Mouse (Mus musculus) limb, embryonic 11.5 days (tissue): ENCODE measurements at regions not wholly inside any gene's neighbourhood (a gene's known extent, or its start where the extent isn't known, plus 50 kb on each side); places are given as distances from the start of the nearest gene placed in this dataset.
"Not testable (repeated sequence)": the region's sequence is repeated elsewhere in the genome, so short reads cannot be mapped to it uniquely, and the experiment has no call there.

ENCODE experiments used
- ATAC-seq: fragments of 200-750 bp; cut with Nextera tagmentation; 2 replicates; pipeline ENCODE4 v1.8.0; 2017; ENCODE audit warnings: low read depth; ENCODE audit not compliant: insufficient number of reproducible peaks, low FRiP score, low TSS enrichment
- DNase-seq: peaks from one replicate; pipeline ENCODE4 v3.0.0-alpha.2; 2015; ENCODE audit warnings: low spot score
- H3K27ac ChIP-seq: fragments of 300-500 bp; sonication (generic); replicated peaks from 2 replicates; pipeline ENCODE4 v1.5.1; 2014; ENCODE audit warnings: low read depth, mild to moderate bottlenecking, low read length
- H3K27me3 ChIP-seq: fragments of 300-500 bp; sonication (generic); 2 replicates; pipeline ENCODE4 v1.6.1; 2014; ENCODE audit warnings: mild to moderate bottlenecking, low read length, mixed read lengths; ENCODE audit not compliant: control insufficient read depth, insufficient read depth
- H3K36me3 ChIP-seq: fragments of 300-500 bp; sonication (generic); 2 replicates; pipeline ENCODE4 v1.6.1; 2014; ENCODE audit warnings: mild to moderate bottlenecking, low read length, moderate library complexity, mixed read lengths; ENCODE audit not compliant: control insufficient read depth, insufficient read depth
- H3K4me1 ChIP-seq: fragments of 300-500 bp; sonication (generic); 2 replicates; pipeline ENCODE4 v1.6.1; 2014; ENCODE audit warnings: low read length, mixed read lengths; ENCODE audit not compliant: control insufficient read depth, insufficient read depth
- H3K4me2 ChIP-seq: fragments of 300-500 bp; sonication (generic); 2 replicates; pipeline ENCODE4 v1.6.1; 2014; ENCODE audit warnings: low read depth, mild to moderate bottlenecking, moderate library complexity; ENCODE audit not compliant: severe bottlenecking
- H3K4me3 ChIP-seq: fragments of 300-500 bp; sonication (generic); 2 replicates; pipeline ENCODE4 v1.5.1; 2014; ENCODE audit warnings: low read depth, low read length
- H3K9ac ChIP-seq: fragments of 300-500 bp; sonication (generic); 2 replicates; pipeline ENCODE4 v1.6.1; 2014; ENCODE audit warnings: mild to moderate bottlenecking, low read length
- H3K9me3 ChIP-seq: fragments of 300-500 bp; sonication (generic); 2 replicates; pipeline ENCODE4 v1.6.1; 2016; ENCODE audit warnings: low read length; ENCODE audit not compliant: control insufficient read depth
- WGBS: fragments of 180-500 bp; shearing (Covaris S2); extraction: QIAGEN DNeasy Blood & Tissue Kit; methylation state at CpG from one replicate; pipeline ENCODE4 v1.1.7; 2014; 5-methylcytosine and 5-hydroxymethylcytosine counted together

- H3K9me3 ChIP-seq, result no peaks in the 10 kb centered on the region
- H3K27me3 ChIP-seq, result no peaks in the 10 kb centered on the region
- H3K4me1 ChIP-seq, result peaks cover 4% of the 10 kb centered on the region; the same call in 1 of the 2 replicates
- no peak overlapping the region for H3K4me2 ChIP-seq
- ATAC-seq, result no peak
- DNase-seq, result no peak
- no peaks in the 10 kb centered on the region for H3K36me3 ChIP-seq
- no peak overlapping the region for H3K9ac ChIP-seq
- no peak overlapping the region for H3K4me3 ChIP-seq
- H3K27ac ChIP-seq, result no peak overlapping the region
- 90% methylated on average over 5 of the region's 5 CpGs for WGBS
These were observed 51.4 kb upstream of the Dlx2 start for GRCm38 (mm10) chr2:71597956-71598355.

- Histone ChIP-seq H3K4me3 (no peak overlapping the region), H3K4me1 (peaks cover 4% of the 10 kb centered on the region; the same call in 1 of the 2 replicates), H3K36me3 (no peaks in the 10 kb centered on the region), H3K27ac (no peak overlapping the region), H3K9me3 (no peaks in the 10 kb centered on the region), H3K9ac (no peak overlapping the region), H3K4me2 (no peak overlapping the region), H3K27me3 (no peaks in the 10 kb centered on the region)
- 66% methylated on average over 10 of the region's 10 CpGs for WGBS
- DNase-seq, result no peak
- no peak for ATAC-seq
These were observed 51.8 kb upstream of the Dlx2 start for GRCm38 (mm10) chr2:71598368-71598767.

GRCm38 (mm10) chr2:71598778-71599177, 52.2 kb upstream of the Dlx2 start:
- no peaks in the 10 kb centered on the region for H3K27me3 ChIP-seq
- 14% methylated on average over 5 of the region's 5 CpGs for WGBS
- peak; percentile 93 for DNase-seq
- H3K9ac ChIP-seq, result no peak overlapping the region
- H3K36me3 ChIP-seq, result no peaks in the 10 kb centered on the region
- no peak overlapping the region for H3K4me2 ChIP-seq
- 0 out of 2 replicates have a peak, but pooled peaks have one; percentile 44 for ATAC-seq
- no peak overlapping the region for H3K27ac ChIP-seq
- no peaks in the 10 kb centered on the region for H3K9me3 ChIP-seq
- H3K4me1 ChIP-seq, result peaks cover 4% of the 10 kb centered on the region; the same call in 1 of the 2 replicates
- no peak overlapping the region for H3K4me3 ChIP-seq

GRCm38 (mm10) chr2:71600213-71600612, 53.7 kb upstream of the Dlx2 start:
- Histone ChIP-seq H3K4me1 (no peaks in the 10 kb centered on the region), H3K27me3 (no peaks in the 10 kb centered on the region), H3K9ac (no peak overlapping the region), H3K27ac (no peak overlapping the region), H3K9me3 (no peaks in the 10 kb centered on the region), H3K36me3 (no peaks in the 10 kb centered on the region), H3K4me2 (no peak overlapping the region), H3K4me3 (no peak overlapping the region)
- no peak for DNase-seq
- no peak for ATAC-seq
- 76% methylated on average over 7 of the region's 7 CpGs for WGBS

- Histone ChIP-seq H3K4me3 (no peak overlapping the region), H3K4me1 (no peaks in the 10 kb centered on the region)
- no peak for DNase-seq
These were observed 54.4 kb upstream of the Dlx2 start for GRCm38 (mm10) chr2:71600999-71601398.

GRCm38 (mm10) chr2:71603796-71604195, 57.2 kb upstream of the Dlx2 start:
- not testable (repeated sequence) for H3K9ac ChIP-seq, H3K4me3 ChIP-seq, DNase-seq, H3K4me2 ChIP-seq, H3K27me3 ChIP-seq, H3K9me3 ChIP-seq, H3K36me3 ChIP-seq, H3K27ac ChIP-seq, ATAC-seq, H3K4me1 ChIP-seq
- 95% methylated on average over 8 of the region's 8 CpGs for WGBS

More at GRCm38 (mm10) chr2:71600999-71601398, 54.4 kb upstream of the Dlx2 start:
- H3K4me2 ChIP-seq, result no peak overlapping the region
- no peak overlapping the region for H3K9ac ChIP-seq
- H3K9me3 ChIP-seq, result no peaks in the 10 kb centered on the region
- no peak for ATAC-seq
- no peaks in the 10 kb centered on the region for H3K27me3 ChIP-seq
- WGBS, result 59% methylated on average over 1 of the region's 1 CpGs
- H3K27ac ChIP-seq, result no peak overlapping the region
- H3K36me3 ChIP-seq, result no peaks in the 10 kb centered on the region

- no peak for ATAC-seq
- WGBS, result 89% methylated on average over 1 of the region's 1 CpGs
- H3K4me1 ChIP-seq, result 0 out of 2 replicates have a peak, but pooled peaks cover 2% of the 10 kb centered on the region
These were observed 59.1 kb upstream of the Dlx2 start for GRCm38 (mm10) chr2:71605606-71606005.

GRCm38 (mm10) chr2:71607087-71607502, 60.5 kb upstream of the Dlx2 start:
- Histone ChIP-seq H3K4me3 (no peak overlapping the region), H3K27ac (no peak overlapping the region), H3K27me3 (no peaks in the 10 kb centered on the region), H3K4me1 (0 out of 2 replicates have a peak, but pooled peaks cover 2% of the 10 kb centered on the region), H3K9ac (no peak overlapping the region), H3K4me2 (no peak overlapping the region), H3K9me3 (no peaks in the 10 kb centered on the region), H3K36me3 (no peaks in the 10 kb centered on the region)
- 84% methylated on average over 3 of the region's 3 CpGs for WGBS
- ATAC-seq (no peak), DNase-seq (no peak)

More at GRCm38 (mm10) chr2:71605606-71606005, 59.1 kb upstream of the Dlx2 start:
- Histone ChIP-seq H3K4me2 (no peak overlapping the region), H3K27ac (no peak overlapping the region), H3K4me3 (no peak overlapping the region), H3K36me3 (no peaks in the 10 kb centered on the region), H3K9ac (no peak overlapping the region), H3K9me3 (no peaks in the 10 kb centered on the region), H3K27me3 (no peaks in the 10 kb centered on the region)
- DNase-seq, result no peak

GRCm38 (mm10) chr2:71613216-71613615, 66.7 kb upstream of the Dlx2 start:
- no peak for DNase-seq
- Histone ChIP-seq H3K4me3 (no peak overlapping the region), H3K27ac (no peak overlapping the region), H3K27me3 (no peaks in the 10 kb centered on the region), H3K36me3 (no peaks in the 10 kb centered on the region), H3K4me1 (no peaks in the 10 kb centered on the region), H3K9ac (no peak overlapping the region), H3K9me3 (no peaks in the 10 kb centered on the region), H3K4me2 (no peak overlapping the region)
- no peak for ATAC-seq
- 55% methylated on average over 2 of the region's 2 CpGs for WGBS
